Mouse (Mus musculus): ENCODE measurements around the gene Vstm5. TPM values are rescaled to one million over a fixed set of nuclear protein-coding genes. Genes with fewer than 3 reads are reported as not detected.
"Not testable (repeated sequence)": the region's sequence is repeated elsewhere in the genome, so short reads cannot be mapped to it uniquely, and the experiment has no call there.

The Vstm5 gene
- 0.48 and 0.58 TPM in 2 replicates for polyA plus RNA-seq (2016; fragmentation: Nextera tagmentation; extraction: Ambion mirVana)

DNA sequence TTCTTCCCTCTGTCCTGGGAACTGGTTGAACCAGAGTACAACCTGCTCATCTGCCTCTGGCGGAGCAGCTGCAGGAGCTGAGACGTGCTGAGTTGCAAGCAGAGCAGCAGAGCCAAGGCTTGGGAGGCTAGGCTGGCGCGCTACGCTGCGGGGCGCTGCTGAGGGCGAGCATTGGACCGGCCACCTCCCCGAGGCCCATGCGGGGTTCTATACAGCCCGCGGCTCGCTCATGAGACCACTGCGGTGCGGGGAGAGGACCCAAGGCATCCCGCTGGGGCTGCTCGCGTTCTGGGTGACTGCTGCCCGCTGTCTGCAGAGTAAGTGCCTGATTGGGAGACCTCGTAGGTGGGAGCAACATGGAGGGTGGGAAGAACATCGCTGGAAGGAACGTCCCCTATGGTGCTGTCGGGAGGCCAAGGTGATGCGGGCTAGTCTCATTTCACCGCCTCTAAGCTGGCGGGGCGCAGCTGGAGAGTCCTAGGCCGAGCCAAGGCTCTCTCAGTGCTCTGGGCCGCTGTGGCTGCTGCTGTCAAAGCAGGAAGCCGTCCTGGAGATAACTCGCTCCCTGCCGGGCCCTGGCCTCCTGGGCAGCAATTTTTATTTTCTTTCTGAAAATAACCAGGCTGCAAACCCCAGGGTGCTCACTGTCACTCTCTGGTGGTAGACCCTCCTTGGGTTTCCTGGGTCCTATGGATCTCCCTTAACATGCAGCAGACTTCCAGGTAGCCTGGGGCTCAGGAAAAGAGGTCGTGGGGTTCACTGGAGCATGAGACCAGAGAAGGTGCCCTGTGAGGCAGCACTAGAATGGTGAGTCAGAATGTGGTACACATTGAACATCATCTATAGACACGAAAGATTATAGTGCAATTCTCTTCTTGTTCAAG lies at the start of gene Vstm5:
Gene Vstm5, plus strand, starts transcription at position 4 of the 884 bp plus-strand sequence.
- H3K36me3 ChIP-seq = no peaks in the 10 kb centered on the region
- H3K4me1 ChIP-seq = peaks cover 24% of the 10 kb centered on the region
- H3K9ac ChIP-seq = peak within 1 kb of the TSS; percentile 42; the same call in 1 of the 2 replicates
- peak within 1 kb of the TSS; percentile 75 for H3K4me2 ChIP-seq
- H3K27ac ChIP-seq = peak within 1 kb of the TSS; percentile 4; the same call in 1 of the 2 replicates
- no peaks in the 10 kb centered on the region for H3K9me3 ChIP-seq (replicated peaks)
- 3% methylated on average over 35 of the region's 35 CpGs for WGBS (ENCODE audit: insufficient replicate concordance)
- H3K27me3 ChIP-seq (replicated peaks) = peaks cover 40% of the 10 kb centered on the region
- H3K4me3 ChIP-seq = peak within 1 kb of the TSS; percentile 48
- ATAC-seq = peak; percentile 54

GRCm38 (mm10) chr9:15194806-15195205 lies 44.0 kb upstream of the Vstm5 start:
- H3K9me3 ChIP-seq (replicated peaks); H3K4me3 ChIP-seq; H3K4me2 ChIP-seq; H3K4me1 ChIP-seq; H3K27ac ChIP-seq; H3K27me3 ChIP-seq (replicated peaks); H3K36me3 ChIP-seq; H3K9ac ChIP-seq; ATAC-seq: not testable (repeated sequence)
- 60% methylated on average over 10 of the region's 10 CpGs for WGBS (ENCODE audit: insufficient replicate concordance)

GRCm38 (mm10) chr9:15206631-15207030 lies 32.2 kb upstream of the Vstm5 start:
- Histone ChIP-seq H3K9me3 (replicated peaks) (no peaks in the 10 kb centered on the region), H3K4me1 (no peaks in the 10 kb centered on the region), H3K9ac (no peak overlapping the region), H3K4me2 (no peak overlapping the region), H3K36me3 (no peaks in the 10 kb centered on the region), H3K4me3 (no peak overlapping the region), H3K27me3 (replicated peaks) (no peaks in the 10 kb centered on the region), H3K27ac (no peak overlapping the region)
- no peak for ATAC-seq
- WGBS (ENCODE audit: insufficient replicate concordance) = 72% methylated on average over 4 of the region's 4 CpGs

DNA sequence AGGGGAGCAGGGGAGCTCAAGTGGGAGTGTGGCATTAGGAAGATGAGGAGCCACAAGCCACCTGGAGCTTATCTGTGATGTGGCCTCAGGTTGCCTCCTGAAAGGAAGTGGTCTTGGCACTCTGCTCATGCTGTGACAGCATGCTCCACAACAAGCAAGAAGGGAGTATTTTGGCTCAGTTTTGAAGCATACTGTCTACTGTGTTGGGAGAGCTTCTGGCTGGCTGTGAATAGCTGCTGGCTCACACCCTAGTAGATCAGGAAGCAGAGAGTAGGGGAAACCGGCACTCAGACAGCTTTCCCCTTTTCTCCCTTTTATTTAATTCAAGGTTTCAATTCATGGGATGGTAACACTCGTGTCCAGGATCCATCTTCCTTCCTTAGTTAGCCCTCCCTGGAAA lies 29.5 kb upstream of the Vstm5 start:
- Histone ChIP-seq H3K27ac (no peak overlapping the region), H3K9me3 (replicated peaks) (no peaks in the 10 kb centered on the region), H3K4me3 (no peak overlapping the region), H3K4me1 (no peaks in the 10 kb centered on the region), H3K27me3 (replicated peaks) (no peaks in the 10 kb centered on the region), H3K4me2 (no peak overlapping the region), H3K36me3 (no peaks in the 10 kb centered on the region), H3K9ac (no peak overlapping the region)
- WGBS (ENCODE audit: insufficient replicate concordance) = 41% methylated on average over 2 of the region's 2 CpGs
- ATAC-seq = no peak

DNA sequence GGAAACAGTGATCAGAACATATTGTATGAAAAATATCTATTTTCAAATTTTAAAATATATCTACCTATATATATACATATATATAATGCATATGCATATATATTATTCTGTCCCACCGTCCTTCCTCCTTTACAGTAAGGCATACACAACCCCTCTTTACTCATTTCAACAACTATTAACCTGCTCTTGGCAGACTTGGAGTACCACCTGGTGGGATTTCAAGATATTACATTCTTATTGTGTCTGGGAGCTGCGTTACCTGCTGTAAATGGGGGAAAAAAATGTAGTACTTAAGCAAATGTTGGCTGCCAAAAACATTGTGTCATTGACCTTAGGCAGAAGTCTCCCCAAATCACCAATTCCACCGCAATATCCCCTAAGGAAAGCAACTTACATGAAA lies 27.0 kb upstream of the Vstm5 start:
- WGBS (ENCODE audit: insufficient replicate concordance) = 63% methylated on average over 3 of the region's 3 CpGs
- no peak for ATAC-seq

GRCm38 (mm10) chr9:15213695-15214094 lies 25.1 kb upstream of the Vstm5 start:
- ATAC-seq = no peak
- Histone ChIP-seq H3K36me3 (no peaks in the 10 kb centered on the region), H3K4me2 (no peak overlapping the region), H3K4me3 (no peak overlapping the region), H3K9ac (no peak overlapping the region), H3K27ac (no peak overlapping the region), H3K4me1 (no peaks in the 10 kb centered on the region), H3K27me3 (replicated peaks) (no peaks in the 10 kb centered on the region), H3K9me3 (replicated peaks) (no peaks in the 10 kb centered on the region)
- WGBS (ENCODE audit: insufficient replicate concordance) = 42% methylated on average over 1 of the region's 1 CpGs

More for the DNA sequence above, 27.0 kb upstream of the Vstm5 start:
- H3K27me3 ChIP-seq (replicated peaks) = no peaks in the 10 kb centered on the region
- H3K27ac ChIP-seq = no peak overlapping the region
- H3K4me1 ChIP-seq = no peaks in the 10 kb centered on the region
- H3K9me3 ChIP-seq (replicated peaks) = no peaks in the 10 kb centered on the region
- no peak overlapping the region for H3K9ac ChIP-seq
- no peaks in the 10 kb centered on the region for H3K36me3 ChIP-seq
- no peak overlapping the region for H3K4me2 ChIP-seq
- H3K4me3 ChIP-seq = no peak overlapping the region

DNA sequence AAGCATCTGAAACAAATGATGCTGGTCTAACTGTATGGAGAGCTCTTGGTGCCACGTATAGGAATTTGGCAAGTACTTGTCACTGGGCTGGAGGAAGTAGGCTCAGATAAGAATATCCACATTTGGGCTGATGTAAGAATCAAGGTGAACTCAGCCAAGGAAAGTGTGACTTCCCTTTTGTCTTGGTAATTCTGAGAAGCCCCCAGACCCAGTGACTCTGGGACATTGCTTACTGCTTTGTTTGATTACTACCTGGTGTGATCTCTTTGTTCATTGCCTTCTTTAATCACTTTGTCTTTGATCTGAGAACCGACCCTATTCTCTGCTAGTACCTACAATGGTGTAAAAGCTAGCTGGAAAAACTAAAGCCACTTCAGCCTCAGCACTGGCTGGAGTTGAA lies 13.9 kb upstream of the Vstm5 start:
- no peaks in the 10 kb centered on the region for H3K36me3 ChIP-seq
- H3K27me3 ChIP-seq (replicated peaks) = no peaks in the 10 kb centered on the region
- 0 out of 2 replicates have a peak, but pooled peaks cover 5% of the 10 kb centered on the region for H3K9me3 ChIP-seq (replicated peaks)
- H3K4me3 ChIP-seq = no peak overlapping the region
- H3K9ac ChIP-seq = no peak overlapping the region
- no peak overlapping the region for H3K27ac ChIP-seq
- no peak overlapping the region for H3K4me2 ChIP-seq
- 25% methylated on average over 2 of the region's 2 CpGs for WGBS (ENCODE audit: insufficient replicate concordance)
- ATAC-seq = no peak
- no peaks in the 10 kb centered on the region for H3K4me1 ChIP-seq

DNA sequence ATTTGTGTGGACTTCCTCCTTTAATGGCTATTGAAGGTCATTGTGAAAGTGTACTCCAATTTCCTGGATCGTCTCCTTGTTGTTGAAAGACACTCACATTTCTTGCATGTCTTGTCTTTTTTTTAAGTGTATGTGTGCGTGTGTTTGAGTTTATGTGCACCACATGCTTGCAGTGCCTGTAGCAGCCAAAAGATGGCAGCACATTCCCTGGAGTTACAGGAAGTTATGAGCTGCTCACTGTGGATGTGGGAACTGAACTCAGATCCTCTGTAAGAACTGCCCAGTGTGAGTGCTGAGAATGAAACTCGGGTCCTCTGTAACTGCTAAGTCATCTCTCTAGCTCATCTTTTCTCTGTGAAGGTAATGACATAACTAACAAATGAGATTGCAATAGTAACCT lies 6.4 kb upstream of the Vstm5 start:
- H3K4me1 ChIP-seq = no peaks in the 10 kb centered on the region
- H3K36me3 ChIP-seq = no peaks in the 10 kb centered on the region
- no peak overlapping the region for H3K27ac ChIP-seq
- H3K9me3 ChIP-seq (replicated peaks) = 0 out of 2 replicates have a peak, but pooled peaks cover 3% of the 10 kb centered on the region
- WGBS (ENCODE audit: insufficient replicate concordance) = 66% methylated on average over 3 of the region's 3 CpGs
- peaks cover 10% of the 10 kb centered on the region for H3K27me3 ChIP-seq (replicated peaks)
- no peak overlapping the region for H3K9ac ChIP-seq
- no peak overlapping the region for H3K4me2 ChIP-seq
- ATAC-seq = no peak
- H3K4me3 ChIP-seq = no peak overlapping the region

- Histone ChIP-seq H3K27me3 (replicated peaks) (peaks cover 22% of the 10 kb centered on the region), H3K36me3 (no peaks in the 10 kb centered on the region), H3K4me2 (no peak overlapping the region), H3K9ac (no peak overlapping the region), H3K4me3 (no peak overlapping the region), H3K9me3 (replicated peaks) (0 out of 2 replicates have a peak, but pooled peaks cover 3% of the 10 kb centered on the region), H3K4me1 (peaks cover 4% of the 10 kb centered on the region; the same call in 1 of the 2 replicates), H3K27ac (no peak overlapping the region)
- ATAC-seq = no peak
- WGBS (ENCODE audit: insufficient replicate concordance) = 83% methylated on average over 1 of the region's 1 CpGs
These were observed 5.2 kb upstream of the Vstm5 start for GRCm38 (mm10) chr9:15233604-15234003.

- WGBS (ENCODE audit: insufficient replicate concordance) = 47% methylated on average over 3 of the region's 3 CpGs
- Histone ChIP-seq H3K27ac (no peak overlapping the region), H3K9me3 (replicated peaks) (0 out of 2 replicates have a peak, but pooled peaks cover 3% of the 10 kb centered on the region), H3K4me2 (no peak overlapping the region), H3K4me3 (no peak overlapping the region), H3K27me3 (replicated peaks) (peaks cover 40% of the 10 kb centered on the region), H3K4me1 (peaks cover 16% of the 10 kb centered on the region; the same call in 1 of the 2 replicates), H3K36me3 (no peaks in the 10 kb centered on the region), H3K9ac (no peak overlapping the region)
- no peak for ATAC-seq
These were observed 2.9 kb upstream of the Vstm5 start for GRCm38 (mm10) chr9:15235986-15236385.

DNA sequence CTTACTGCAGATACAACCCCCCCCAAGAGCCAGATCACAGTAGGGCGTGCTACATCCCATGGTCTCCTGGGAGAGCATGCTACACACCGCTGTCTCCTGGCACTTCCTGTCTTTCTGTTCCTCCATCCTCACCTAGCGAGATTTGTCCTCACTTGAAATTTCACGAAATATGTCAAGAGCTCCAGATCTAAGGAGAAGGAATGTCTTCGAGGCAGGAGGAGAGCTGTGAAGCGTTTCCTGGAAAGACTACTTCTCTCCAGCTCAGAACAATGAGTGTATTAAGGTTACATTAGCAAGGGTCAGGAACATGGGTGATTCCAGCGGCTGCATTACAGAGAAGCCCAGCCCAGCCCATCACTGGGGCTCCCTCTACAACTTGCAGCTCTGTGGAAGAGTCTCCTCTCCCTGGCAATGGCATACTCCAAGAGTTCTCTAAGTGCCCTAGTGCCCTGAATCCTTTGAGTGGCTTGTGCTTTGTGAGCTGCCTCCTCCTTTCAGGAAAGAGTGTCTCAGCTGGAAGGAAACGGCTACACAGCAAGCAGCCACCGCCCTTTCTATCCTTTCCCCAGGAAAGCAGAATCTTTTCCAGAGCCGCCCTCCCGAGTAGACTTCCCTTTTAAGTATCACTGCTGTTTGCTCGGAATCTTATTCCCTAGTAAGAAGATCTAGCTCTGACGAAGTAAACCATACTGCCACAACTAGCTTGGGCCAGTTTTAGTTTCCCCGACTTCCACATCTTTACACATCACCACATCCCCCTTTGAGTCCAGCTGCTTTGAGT lies 1.1 kb upstream of the Vstm5 start:
- Histone ChIP-seq H3K4me1 (peaks cover 24% of the 10 kb centered on the region), H3K4me3 (no peak overlapping the region), H3K36me3 (no peaks in the 10 kb centered on the region), H3K9me3 (replicated peaks) (no peaks in the 10 kb centered on the region), H3K27ac (no peak overlapping the region), H3K9ac (no peak overlapping the region), H3K4me2 (no peak overlapping the region), H3K27me3 (replicated peaks) (peaks cover 40% of the 10 kb centered on the region)
- ATAC-seq = no peak
- WGBS (ENCODE audit: insufficient replicate concordance) = 38% methylated on average over 14 of the region's 14 CpGs
